Mouse (Mus musculus): ENCODE measurements at regions not wholly inside any gene's neighbourhood (a gene's known extent, or its start where the extent isn't known, plus 50 kb on each side); places are given as distances from the start of the nearest gene placed in this dataset.

DNA sequence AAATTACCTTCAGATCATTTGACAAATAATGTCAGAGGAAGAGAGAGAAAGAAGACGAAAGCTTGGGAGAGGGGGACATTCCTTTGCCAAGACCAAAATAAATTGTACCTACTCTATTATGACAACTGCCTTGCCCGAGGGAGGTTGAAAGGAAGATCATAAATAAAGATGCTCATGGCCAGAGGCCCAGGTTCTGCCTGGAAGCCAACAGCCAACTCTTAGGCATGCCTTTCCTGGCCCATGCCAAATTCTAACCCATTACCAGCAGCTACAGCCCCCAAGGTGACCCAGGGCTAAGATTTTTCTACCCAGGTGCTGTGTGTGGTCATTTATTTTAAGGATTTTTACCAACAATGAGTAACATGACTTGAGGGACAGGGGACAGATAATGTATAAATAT lies 54.9 kb downstream of the Cbln1 start:
- Histone ChIP-seq H3K4me2 (no peak overlapping the region), H3K9me3 (ENCODE audit: control insufficient read depth, low read length) (no peaks in the 10 kb centered on the region), H3K27me3 (replicated peaks; ENCODE audit: control insufficient read depth, insufficient read depth, low read length) (no peaks in the 10 kb centered on the region), H3K27ac (ENCODE audit: low read depth, low read length) (no peak overlapping the region), H3K4me1 (replicated peaks; ENCODE audit: control insufficient read depth, insufficient read depth, low read length) (no peaks in the 10 kb centered on the region), H3K36me3 (ENCODE audit: control insufficient read depth, insufficient read depth, low read length) (no peaks in the 10 kb centered on the region), H3K4me3 (ENCODE audit: low read depth, low read length) (no peak overlapping the region), H3K9ac (ENCODE audit: low read depth, low read length) (no peak overlapping the region)
- DNase-seq (ENCODE audit: low spot score): no peak
- 68% methylated on average over 2 of the region's 2 CpGs for WGBS
- ATAC-seq (replicated peaks; ENCODE audit: low FRiP score): no peak

DNA sequence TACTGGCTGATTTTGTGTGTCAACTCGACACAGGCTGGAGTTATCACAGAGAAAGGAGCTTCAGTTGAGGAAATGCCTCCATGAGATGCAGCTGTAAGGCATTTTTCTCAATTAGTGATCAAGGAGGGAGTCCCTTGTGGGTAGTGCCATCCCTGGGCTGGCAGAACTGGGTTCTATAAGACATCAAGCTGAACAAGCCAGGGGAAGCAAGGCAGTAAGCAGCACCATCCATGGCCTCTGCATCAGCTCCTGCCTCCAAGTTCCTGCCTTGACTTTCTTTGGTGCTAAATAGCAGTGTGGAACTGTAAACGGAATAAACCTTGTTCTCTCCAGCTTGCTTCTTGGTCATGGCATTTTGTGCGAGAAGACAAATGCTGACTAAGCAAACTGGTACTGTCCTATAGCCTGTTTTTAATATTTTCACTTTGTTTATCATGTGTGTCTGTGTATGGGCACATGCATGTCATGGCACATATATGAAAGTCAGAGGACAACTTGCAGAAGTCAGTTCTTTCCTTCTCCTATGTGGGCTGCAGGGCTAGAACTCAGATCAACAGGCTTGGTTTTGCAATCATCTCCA lies 57.3 kb downstream of the Cbln1 start:
- no peaks in the 10 kb centered on the region for H3K4me1 ChIP-seq (replicated peaks; ENCODE audit: control insufficient read depth, insufficient read depth, low read length)
- no peak overlapping the region for H3K4me3 ChIP-seq (ENCODE audit: low read depth, low read length)
- H3K4me2 ChIP-seq: no peak overlapping the region
- no peaks in the 10 kb centered on the region for H3K9me3 ChIP-seq (ENCODE audit: control insufficient read depth, low read length)
- H3K27ac ChIP-seq (ENCODE audit: low read depth, low read length): no peak overlapping the region
- no peaks in the 10 kb centered on the region for H3K27me3 ChIP-seq (replicated peaks; ENCODE audit: control insufficient read depth, insufficient read depth, low read length)
- ATAC-seq (replicated peaks; ENCODE audit: low FRiP score) (no peak), DNase-seq (ENCODE audit: low spot score) (no peak)
- no peaks in the 10 kb centered on the region for H3K36me3 ChIP-seq (ENCODE audit: control insufficient read depth, insufficient read depth, low read length)
- no peak overlapping the region for H3K9ac ChIP-seq (ENCODE audit: low read depth, low read length)
- WGBS: 77% methylated on average over 3 of the region's 3 CpGs

DNA sequence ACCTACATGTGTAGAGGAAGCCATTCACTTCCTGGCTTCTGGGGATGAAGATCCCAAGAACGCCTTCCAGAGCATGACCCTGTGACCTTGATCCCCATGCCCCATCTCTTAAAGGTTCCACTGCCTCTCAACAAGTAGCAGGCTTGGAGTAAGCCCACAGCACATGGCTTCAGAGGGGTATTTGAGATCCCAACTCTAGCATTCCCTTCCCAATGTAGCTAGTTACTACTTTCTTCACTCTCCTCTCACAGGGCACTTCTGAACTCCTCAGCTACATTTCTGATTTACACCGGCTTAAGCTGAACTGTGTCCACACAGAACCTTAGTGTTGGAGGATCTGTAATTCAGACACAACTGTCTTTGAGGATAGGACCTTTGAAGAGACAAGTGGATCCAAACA lies 83.4 kb downstream of the Cbln1 start:
- Histone ChIP-seq H3K27ac (ENCODE audit: low read depth, low read length) (no peak overlapping the region), H3K27me3 (replicated peaks; ENCODE audit: control insufficient read depth, insufficient read depth, low read length) (no peaks in the 10 kb centered on the region), H3K9me3 (ENCODE audit: control insufficient read depth, low read length) (no peaks in the 10 kb centered on the region), H3K4me2 (no peak overlapping the region), H3K4me3 (ENCODE audit: low read depth, low read length) (no peak overlapping the region), H3K36me3 (ENCODE audit: control insufficient read depth, insufficient read depth, low read length) (no peaks in the 10 kb centered on the region), H3K9ac (ENCODE audit: low read depth, low read length) (no peak overlapping the region), H3K4me1 (replicated peaks; ENCODE audit: control insufficient read depth, insufficient read depth, low read length) (no peaks in the 10 kb centered on the region)
- WGBS: 58% methylated on average over 2 of the region's 2 CpGs
- no peak for ATAC-seq (replicated peaks; ENCODE audit: low FRiP score)
- no peak for DNase-seq (ENCODE audit: low spot score)

DNA sequence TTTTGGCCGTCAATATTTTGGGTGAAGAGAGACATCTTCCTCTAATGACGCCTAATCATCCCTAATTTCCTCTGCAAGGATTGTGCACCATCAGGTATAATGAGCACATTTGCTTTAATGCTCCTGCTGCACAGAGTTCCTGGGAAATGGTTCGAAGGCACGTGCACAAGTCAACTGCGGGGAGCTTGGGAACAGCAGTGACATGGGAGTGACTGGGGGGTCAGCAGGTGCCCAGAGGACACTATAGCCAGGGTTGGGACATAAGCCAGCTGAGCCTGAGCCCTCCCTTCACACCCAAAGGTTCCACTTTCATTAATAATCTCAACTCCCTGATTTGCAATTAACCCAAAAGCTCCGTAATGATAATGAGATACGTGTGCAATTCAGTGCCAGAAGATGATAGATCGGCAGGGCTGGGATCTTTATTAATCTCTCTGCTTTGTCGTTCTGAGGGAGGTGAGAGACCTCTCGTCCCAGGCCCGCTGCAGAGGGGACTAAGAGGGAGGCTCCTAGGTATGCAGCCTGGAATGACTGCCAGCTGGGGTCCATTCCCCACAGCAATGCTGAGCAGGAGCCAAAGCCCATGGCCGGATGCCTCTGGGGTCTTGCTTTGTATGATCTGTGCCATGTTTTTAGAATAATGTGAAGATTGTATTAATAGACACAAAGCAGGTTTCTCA lies 88.7 kb downstream of the Cbln1 start:
- Histone ChIP-seq H3K9me3 (ENCODE audit: control insufficient read depth, low read length) (no peaks in the 10 kb centered on the region), H3K9ac (ENCODE audit: low read depth, low read length) (no peak overlapping the region), H3K4me1 (replicated peaks; ENCODE audit: control insufficient read depth, insufficient read depth, low read length) (no peaks in the 10 kb centered on the region), H3K4me2 (no peak overlapping the region), H3K4me3 (ENCODE audit: low read depth, low read length) (no peak overlapping the region), H3K27ac (ENCODE audit: low read depth, low read length) (no peak overlapping the region), H3K27me3 (replicated peaks; ENCODE audit: control insufficient read depth, insufficient read depth, low read length) (no peaks in the 10 kb centered on the region), H3K36me3 (ENCODE audit: control insufficient read depth, insufficient read depth, low read length) (no peaks in the 10 kb centered on the region)
- DNase-seq (ENCODE audit: low spot score) (no peak), ATAC-seq (replicated peaks; ENCODE audit: low FRiP score) (no peak)
- WGBS: 72% methylated on average over 12 of the region's 12 CpGs

DNA sequence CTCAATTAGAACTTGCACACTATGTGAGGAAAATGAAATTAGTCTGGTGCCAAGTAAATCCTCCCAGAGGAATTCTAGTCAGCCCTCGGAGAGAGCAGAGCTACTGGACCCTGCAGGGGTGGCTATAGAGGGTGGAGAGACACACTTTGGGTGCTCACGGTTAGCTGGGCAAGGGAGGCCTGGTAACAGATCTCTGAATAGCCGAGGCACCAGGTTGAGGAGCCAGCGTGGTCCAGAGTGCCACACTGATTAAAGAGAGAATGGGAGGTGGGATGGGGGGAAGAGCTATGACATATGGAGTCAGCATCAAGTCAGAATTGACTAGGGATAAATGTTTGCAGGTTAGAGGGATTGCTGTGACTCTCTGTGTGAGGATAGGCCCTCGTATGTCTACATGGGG lies 90.1 kb downstream of the Cbln1 start:
- Histone ChIP-seq H3K9ac (ENCODE audit: low read depth, low read length) (no peak overlapping the region), H3K27ac (ENCODE audit: low read depth, low read length) (no peak overlapping the region), H3K4me3 (ENCODE audit: low read depth, low read length) (no peak overlapping the region), H3K4me1 (replicated peaks; ENCODE audit: control insufficient read depth, insufficient read depth, low read length) (no peaks in the 10 kb centered on the region), H3K27me3 (replicated peaks; ENCODE audit: control insufficient read depth, insufficient read depth, low read length) (no peaks in the 10 kb centered on the region), H3K9me3 (ENCODE audit: control insufficient read depth, low read length) (no peaks in the 10 kb centered on the region), H3K4me2 (no peak overlapping the region), H3K36me3 (ENCODE audit: control insufficient read depth, insufficient read depth, low read length) (no peaks in the 10 kb centered on the region)
- 72% methylated on average over 5 of the region's 5 CpGs for WGBS
- no peak for DNase-seq (ENCODE audit: low spot score)
- ATAC-seq (replicated peaks; ENCODE audit: low FRiP score): no peak

DNA sequence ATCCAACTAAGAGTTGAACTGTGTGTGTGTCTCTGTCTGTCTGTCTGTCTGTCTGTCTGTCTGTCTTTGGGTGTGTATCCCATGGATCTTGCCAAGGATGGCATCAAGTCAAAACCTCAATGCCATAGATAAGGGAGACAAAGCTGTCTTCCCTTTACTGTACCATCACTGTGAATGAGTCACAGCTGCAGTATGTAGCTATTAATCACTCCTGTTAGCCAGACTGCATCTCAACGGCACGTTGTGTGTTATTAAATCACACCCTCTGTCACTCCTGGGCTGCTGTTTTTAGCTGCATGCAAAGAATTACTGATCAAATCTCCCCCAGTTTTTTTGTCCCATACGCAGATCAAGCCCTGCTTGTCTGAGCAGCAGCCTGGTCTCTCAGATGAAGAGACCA lies 91.6 kb downstream of the Cbln1 start:
- Histone ChIP-seq H3K4me2 (no peak overlapping the region), H3K4me1 (replicated peaks; ENCODE audit: control insufficient read depth, insufficient read depth, low read length) (no peaks in the 10 kb centered on the region), H3K9ac (ENCODE audit: low read depth, low read length) (no peak overlapping the region), H3K27me3 (replicated peaks; ENCODE audit: control insufficient read depth, insufficient read depth, low read length) (no peaks in the 10 kb centered on the region), H3K36me3 (ENCODE audit: control insufficient read depth, insufficient read depth, low read length) (no peaks in the 10 kb centered on the region), H3K27ac (ENCODE audit: low read depth, low read length) (no peak overlapping the region), H3K4me3 (ENCODE audit: low read depth, low read length) (no peak overlapping the region), H3K9me3 (ENCODE audit: control insufficient read depth, low read length) (no peaks in the 10 kb centered on the region)
- ATAC-seq (replicated peaks; ENCODE audit: low FRiP score): no peak
- WGBS: 70% methylated on average over 3 of the region's 3 CpGs
- DNase-seq (ENCODE audit: low spot score): no peak

DNA sequence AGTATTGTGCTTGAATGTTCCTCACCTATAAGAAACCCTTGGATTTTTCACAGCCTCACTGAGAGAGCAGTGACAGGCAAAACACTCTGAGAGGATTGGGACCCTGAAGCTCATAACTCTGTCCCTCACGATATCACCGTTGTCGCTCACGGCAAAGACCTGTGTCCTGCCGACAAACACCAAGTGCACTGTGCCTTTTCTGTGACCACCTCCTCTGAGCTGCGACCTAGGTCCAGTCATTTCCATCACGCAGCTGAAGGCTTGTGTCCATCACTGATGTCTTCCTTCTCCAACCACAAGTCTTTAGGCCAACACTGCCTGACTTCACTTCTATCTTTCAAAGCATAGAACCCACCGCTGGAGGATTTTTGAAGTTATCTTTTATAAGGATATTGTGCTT lies 93.1 kb downstream of the Cbln1 start:
- no peak overlapping the region for H3K27ac ChIP-seq (ENCODE audit: low read depth, low read length)
- H3K4me3 ChIP-seq (ENCODE audit: low read depth, low read length): no peak overlapping the region
- no peak overlapping the region for H3K9ac ChIP-seq (ENCODE audit: low read depth, low read length)
- no peak overlapping the region for H3K4me2 ChIP-seq
- no peaks in the 10 kb centered on the region for H3K27me3 ChIP-seq (replicated peaks; ENCODE audit: control insufficient read depth, insufficient read depth, low read length)
- H3K4me1 ChIP-seq (replicated peaks; ENCODE audit: control insufficient read depth, insufficient read depth, low read length): no peaks in the 10 kb centered on the region
- no peaks in the 10 kb centered on the region for H3K9me3 ChIP-seq (ENCODE audit: control insufficient read depth, low read length)
- 88% methylated on average over 8 of the region's 8 CpGs for WGBS
- no peaks in the 10 kb centered on the region for H3K36me3 ChIP-seq (ENCODE audit: control insufficient read depth, insufficient read depth, low read length)
- DNase-seq (ENCODE audit: low spot score) (no peak), ATAC-seq (replicated peaks; ENCODE audit: low FRiP score) (no peak)

DNA sequence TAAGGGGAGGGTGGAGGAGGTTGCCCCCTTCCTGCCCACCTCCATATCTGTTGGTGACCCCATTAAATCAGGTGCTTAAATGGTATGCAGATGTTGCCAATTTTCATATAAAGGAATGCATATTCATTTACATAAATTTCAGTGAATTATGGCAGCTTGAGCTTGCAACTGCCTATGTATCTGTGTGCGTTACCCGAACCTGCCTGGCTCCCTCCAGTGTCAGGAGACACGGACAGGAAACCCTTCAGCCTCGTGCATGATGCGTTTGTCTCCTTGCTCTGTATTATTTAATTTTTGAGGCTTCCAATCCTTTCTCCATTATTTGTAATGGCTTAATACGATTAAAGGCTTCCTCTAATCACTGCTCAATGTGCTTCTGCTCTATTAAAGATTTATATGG lies 98.4 kb downstream of the Cbln1 start:
- Histone ChIP-seq H3K27ac (ENCODE audit: low read depth, low read length) (no peak overlapping the region), H3K4me1 (replicated peaks; ENCODE audit: control insufficient read depth, insufficient read depth, low read length) (no peaks in the 10 kb centered on the region), H3K4me2 (no peak overlapping the region), H3K27me3 (replicated peaks; ENCODE audit: control insufficient read depth, insufficient read depth, low read length) (no peaks in the 10 kb centered on the region), H3K9me3 (ENCODE audit: control insufficient read depth, low read length) (no peaks in the 10 kb centered on the region), H3K4me3 (ENCODE audit: low read depth, low read length) (no peak overlapping the region), H3K36me3 (ENCODE audit: control insufficient read depth, insufficient read depth, low read length) (no peaks in the 10 kb centered on the region), H3K9ac (ENCODE audit: low read depth, low read length) (no peak overlapping the region)
- no peak for ATAC-seq (replicated peaks; ENCODE audit: low FRiP score)
- no peak for DNase-seq (ENCODE audit: low spot score)
- WGBS: 72% methylated on average over 6 of the region's 6 CpGs

DNA sequence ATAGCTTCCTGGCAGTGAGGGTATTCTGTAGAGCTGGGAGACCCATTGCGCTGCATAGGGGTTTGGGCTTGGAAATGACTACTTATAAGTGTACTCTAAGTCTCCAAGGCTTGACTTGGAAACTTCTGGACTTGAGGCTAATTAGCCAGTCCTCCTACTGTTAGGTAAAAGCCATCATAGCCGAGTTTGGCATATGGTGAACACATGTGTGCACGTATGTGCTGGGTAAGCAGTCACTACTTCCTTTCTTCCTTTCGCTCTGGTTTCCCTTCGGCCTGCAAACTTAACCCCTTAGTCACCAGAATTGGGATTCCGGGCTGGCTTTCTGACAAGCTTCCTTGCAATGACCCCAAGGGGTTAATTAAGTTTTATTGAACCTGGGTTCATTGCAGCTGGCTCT lies 98.9 kb downstream of the Cbln1 start:
- H3K27me3 ChIP-seq (replicated peaks; ENCODE audit: control insufficient read depth, insufficient read depth, low read length): no peaks in the 10 kb centered on the region
- no peak overlapping the region for H3K4me3 ChIP-seq (ENCODE audit: low read depth, low read length)
- no peak for ATAC-seq (replicated peaks; ENCODE audit: low FRiP score)
- DNase-seq (ENCODE audit: low spot score): no peak
- no peak overlapping the region for H3K9ac ChIP-seq (ENCODE audit: low read depth, low read length)
- H3K4me1 ChIP-seq (replicated peaks; ENCODE audit: control insufficient read depth, insufficient read depth, low read length): no peaks in the 10 kb centered on the region
- 32% methylated on average over 6 of the region's 6 CpGs for WGBS
- H3K27ac ChIP-seq (ENCODE audit: low read depth, low read length): no peak overlapping the region
- H3K4me2 ChIP-seq: no peak overlapping the region
- no peaks in the 10 kb centered on the region for H3K36me3 ChIP-seq (ENCODE audit: control insufficient read depth, insufficient read depth, low read length)
- no peaks in the 10 kb centered on the region for H3K9me3 ChIP-seq (ENCODE audit: control insufficient read depth, low read length)

Measured in liver, embryonic 11.5 days (tissue).